9 mouse cellular contexts compared by ENCODE assay signal in genomic region chr13:53461855-53462648, GRCm38 (mm10). TPM values are rescaled to one million over a fixed set of nuclear protein-coding genes. Genes with fewer than 3 reads are reported as not detected.
DNase-seq lines count a peak whose midpoint lies in the region; ATAC-seq and TF ChIP-seq lines count a peak whose summit lies in the region.
"Had no signal": no experiment of that assay in that cellular context is flagged by ENCODE, and none has a peak within 500 bp of the region (broad histone marks: within the 10 kb centered on the region; RNA-seq: fewer than 3 reads in every experiment).

No protein-coding gene starts in this region.

- peak; percentile 36 for DNase-seq in kidney, adult 18-20 months
- DNase-seq in kidney, adult 11 months, result no peak
- DNase-seq in embryonic facial prominence, embryonic 10.5 days (ENCODE audit: low spot score), result peak; percentile 82
- no peak for DNase-seq in liver, embryonic 11.5 days (ENCODE audit: low spot score)
- no peak for DNase-seq in left cerebral cortex, adult 11 months (ENCODE audit: low spot score)
- no peak for DNase-seq in gastrocnemius, postnatal 14 days

- H3K4me1 ChIP-seq in embryonic facial prominence, embryonic 10.5 days, result peaks cover 57% of the 10 kb centered on the region
- H3K4me1 ChIP-seq in hindbrain, embryonic 12.5 days, result peaks cover 44% of the 10 kb centered on the region
- H3K4me1 ChIP-seq in liver, embryonic 11.5 days (replicated peaks; ENCODE audit: control insufficient read depth, insufficient read depth, low read length), result 0 out of 2 replicates have a peak, but pooled peaks cover 4% of the 10 kb centered on the region
- peaks cover 11% of the 10 kb centered on the region; the same call in 1 of the 2 replicates for H3K4me1 ChIP-seq in olfactory bulb, adult 2 months (ENCODE audit: control insufficient read depth, insufficient read depth, low read length)

- intact Hi-C loops in gastrocnemius, postnatal 14 days (cut with DNase I; ENCODE audit: low total_unique reads), result no loop called here

- H3K27me3 ChIP-seq in embryonic facial prominence, embryonic 10.5 days (replicated peaks; ENCODE audit: low read depth, poor library complexity, severe bottlenecking), result peaks cover 98% of the 10 kb centered on the region
- H3K27me3 ChIP-seq in hindbrain, embryonic 12.5 days, result peaks cover 70% of the 10 kb centered on the region
- peaks cover 78% of the 10 kb centered on the region for H3K27me3 ChIP-seq in liver, embryonic 11.5 days (replicated peaks; ENCODE audit: control insufficient read depth, insufficient read depth, low read length)

- H3K9ac ChIP-seq in hindbrain, embryonic 12.5 days, result peak overlapping the region; percentile 57
- no peak overlapping the region for H3K9ac ChIP-seq in liver, embryonic 11.5 days (ENCODE audit: low read depth, low read length)

- no peaks in the 10 kb centered on the region for H3K9me3 ChIP-seq in embryonic facial prominence, embryonic 10.5 days
- no peaks in the 10 kb centered on the region for H3K9me3 ChIP-seq in hindbrain, embryonic 12.5 days (replicated peaks)
- no peaks in the 10 kb centered on the region for H3K9me3 ChIP-seq in liver, embryonic 11.5 days (ENCODE audit: control insufficient read depth, low read length)

- 0 out of 2 replicates have a peak, but pooled peaks have one; percentile 18 for TF ChIP-seq CTCF in olfactory bulb, adult 2 months (IDR thresholded peaks at IDR 0.05; ENCODE audit: insufficient read depth, low read depth, low read length)

- H3K27ac ChIP-seq in embryonic facial prominence, embryonic 10.5 days (replicated peaks), result peak overlapping the region; percentile 85
- H3K27ac ChIP-seq in hindbrain, embryonic 12.5 days, result peak overlapping the region; percentile 64; the same call in 1 of the 2 replicates
- H3K27ac ChIP-seq in liver, embryonic 11.5 days (ENCODE audit: low read depth, low read length), result no peak overlapping the region
- H3K27ac ChIP-seq in olfactory bulb, adult 2 months (ENCODE audit: insufficient read depth, low read depth, low read length), result no peak overlapping the region

- WGBS in embryonic facial prominence, embryonic 10.5 days, result under 1% methylated on average over 51 of the region's 51 CpGs
- WGBS in hindbrain, embryonic 12.5 days, result under 1% methylated on average over 50 of the region's 51 CpGs
- WGBS in liver, embryonic 11.5 days, result 1% methylated on average over 51 of the region's 51 CpGs
- WGBS in olfactory bulb, adult 2 months, result 2% methylated on average over 51 of the region's 51 CpGs

- 0 out of 2 replicates have a peak, but pooled peaks have one; percentile 30 for ATAC-seq in hindbrain, embryonic 12.5 days (ENCODE audit: low FRiP score)
- no peak for ATAC-seq in liver, embryonic 11.5 days (replicated peaks; ENCODE audit: low FRiP score)

- peak overlapping the region; percentile 61 for H3K4me2 ChIP-seq in hindbrain, embryonic 12.5 days (replicated peaks)
- peak overlapping the region; percentile 59 for H3K4me2 ChIP-seq in liver, embryonic 11.5 days

- no peak for TF ChIP-seq POLR2A in olfactory bulb, adult 2 months (IDR thresholded peaks at IDR 0.05; ENCODE audit: insufficient read depth, low read depth, low read length)

- no peaks in the 10 kb centered on the region for H3K36me3 ChIP-seq in embryonic facial prominence, embryonic 10.5 days (replicated peaks)
- no peaks in the 10 kb centered on the region for H3K36me3 ChIP-seq in hindbrain, embryonic 12.5 days
- no peaks in the 10 kb centered on the region for H3K36me3 ChIP-seq in liver, embryonic 11.5 days (ENCODE audit: control insufficient read depth, insufficient read depth, low read length)
- H3K36me3 ChIP-seq: G1E had no signal

- H3K4me3 ChIP-seq in embryonic facial prominence, embryonic 10.5 days, result peak overlapping the region; percentile 61
- peak overlapping the region; percentile 32 for H3K4me3 ChIP-seq in hindbrain, embryonic 12.5 days
- H3K4me3 ChIP-seq in liver, embryonic 11.5 days (ENCODE audit: low read depth, low read length), result peak overlapping the region; percentile 35
- no peak overlapping the region for H3K4me3 ChIP-seq in olfactory bulb, adult 2 months (ENCODE audit: insufficient read depth, low read depth, low read length)

RNA-seq across cellular contexts. Expression of gene Msx2, which starts 10.8 kb away (rescaled TPM):
- 41.4 and 57.6 TPM in 2 replicates for polyA plus RNA-seq in embryonic facial prominence, embryonic 10.5 days (2016; fragmentation: Nextera tagmentation; extraction: Ambion mirVana)
- polyA plus RNA-seq in hindbrain, embryonic 12.5 days (2016; fragmentation: Nextera tagmentation; extraction: Ambion mirVana), result 60.3 and 65.2 TPM in 2 replicates
- polyA plus RNA-seq in liver, embryonic 11.5 days (2014; fragmentation: Nextera tagmentation; extraction: Ambion mirVana), result 2.4 and 3.1 TPM in 2 replicates
- not detected in 2 replicates for polyA plus RNA-seq in olfactory bulb, adult 2 months (2012; ENCODE audit: insufficient read depth, insufficient read length, low replicate concordance, missing spikeins)
- under 1 TPM in 1 of 2 experiments, not detected in 1; 0.18 TPM for total RNA-seq in gastrocnemius, postnatal 14 days (2021)
- polyA plus RNA-seq: G1E had no signal

Comparison
In these comparisons a context has a peak if more than half of its experiments do, and no peak if none do; other contexts are left out.
1. DNase-seq: peak in kidney, adult 18-20 months (single experiment) and embryonic facial prominence, embryonic 10.5 days (single experiment); none in kidney, adult 11 months (single experiment), liver, embryonic 11.5 days (single experiment), left cerebral cortex, adult 11 months (single experiment) and gastrocnemius, postnatal 14 days (single experiment).
2. H3K27ac ChIP-seq: peak in embryonic facial prominence, embryonic 10.5 days (single experiment) and hindbrain, embryonic 12.5 days (single experiment); none in liver, embryonic 11.5 days (single experiment) and olfactory bulb, adult 2 months (single experiment).
3. RNA of gene Msx2, which starts 10.8 kb away (polyA plus RNA-seq): 60.3 to 65.2 TPM in hindbrain, embryonic 12.5 days and 41.4 to 57.6 TPM in embryonic facial prominence, embryonic 10.5 days; 2.4 to 3.1 TPM in liver, embryonic 11.5 days and not detected in olfactory bulb, adult 2 months; every median in the first group is over 10 times any median in the second.